Mouse (Mus musculus): ENCODE measurements at regions not wholly inside any gene's neighbourhood (a gene's known extent, or its start where the extent isn't known, plus 50 kb on each side); places are given as distances from the start of the nearest gene placed in this dataset.

GRCm38 (mm10) chr2:11416122-11416521, 137.8 kb downstream of the Pfkfb3 start:
- DNase-seq: no peak

- no peak for DNase-seq
Measured at GRCm38 (mm10) chr2:11412521-11412920, 141.4 kb downstream of the Pfkfb3 start.

GRCm38 (mm10) chr2:11408497-11408896, 145.4 kb downstream of the Pfkfb3 start:
- DNase-seq: no peak

- DNase-seq: no peak
Measured at GRCm38 (mm10) chr2:11406103-11406615, 147.7 kb downstream of the Pfkfb3 start.

GRCm38 (mm10) chr2:11402218-11402848, 151.5 kb downstream of the Pfkfb3 start:
- DNase-seq: peak; percentile 41 to 45

GRCm38 (mm10) chr2:11399411-11399810, 154.5 kb downstream of the Pfkfb3 start:
- DNase-seq: no peak

- DNase-seq: no peak
Measured at GRCm38 (mm10) chr2:11398949-11399348, 154.9 kb downstream of the Pfkfb3 start.

GRCm38 (mm10) chr2:11398391-11398790, 155.5 kb downstream of the Pfkfb3 start:
- no peak for DNase-seq

- no peak for DNase-seq
Measured at GRCm38 (mm10) chr2:11396835-11397234, 157.0 kb downstream of the Pfkfb3 start.

GRCm38 (mm10) chr2:11394675-11395349, 159.1 kb downstream of the Pfkfb3 start:
- DNase-seq: no peak

GRCm38 (mm10) chr2:11391725-11392124, 162.2 kb downstream of the Pfkfb3 start:
- no peak for DNase-seq

GRCm38 (mm10) chr2:11390667-11391334, 163.1 kb downstream of the Pfkfb3 start:
- DNase-seq: no peak

- peak in 1 of 2 experiments; percentile 16 for DNase-seq
Measured at GRCm38 (mm10) chr2:11387623-11388022, 166.3 kb downstream of the Pfkfb3 start.

- DNase-seq: no peak
Measured at GRCm38 (mm10) chr2:11383815-11384214, 170.1 kb downstream of the Pfkfb3 start.

- DNase-seq: peak; percentile 62 to 68
Measured at GRCm38 (mm10) chr2:11377213-11377612, 176.7 kb downstream of the Pfkfb3 start.

GRCm38 (mm10) chr2:11375726-11376454, 178.0 kb downstream of the Pfkfb3 start:
- DNase-seq: peak; percentile 53 to 61

- DNase-seq: peak; percentile 80 to 81
Measured at GRCm38 (mm10) chr2:11375092-11375491, 178.8 kb downstream of the Pfkfb3 start.

- DNase-seq: no peak
Measured at GRCm38 (mm10) chr2:11370273-11370672, 183.6 kb downstream of the Pfkfb3 start.

GRCm38 (mm10) chr2:11367319-11367718, 186.6 kb downstream of the Pfkfb3 start:
- DNase-seq: peak; percentile 8 to 11

- no peak for DNase-seq
Measured at GRCm38 (mm10) chr2:11365815-11366214, 188.1 kb downstream of the Pfkfb3 start.

GRCm38 (mm10) chr2:11365371-11365770, 188.5 kb downstream of the Pfkfb3 start:
- DNase-seq: peak in 1 of 2 experiments; percentile 15

GRCm38 (mm10) chr2:11364111-11364510, 189.8 kb downstream of the Pfkfb3 start:
- DNase-seq: no peak

GRCm38 (mm10) chr2:11363061-11363464, 190.8 kb downstream of the Pfkfb3 start:
- DNase-seq: no peak

Measured in kidney, postnatal 36 days (tissue).